In the genomic region with DNA sequence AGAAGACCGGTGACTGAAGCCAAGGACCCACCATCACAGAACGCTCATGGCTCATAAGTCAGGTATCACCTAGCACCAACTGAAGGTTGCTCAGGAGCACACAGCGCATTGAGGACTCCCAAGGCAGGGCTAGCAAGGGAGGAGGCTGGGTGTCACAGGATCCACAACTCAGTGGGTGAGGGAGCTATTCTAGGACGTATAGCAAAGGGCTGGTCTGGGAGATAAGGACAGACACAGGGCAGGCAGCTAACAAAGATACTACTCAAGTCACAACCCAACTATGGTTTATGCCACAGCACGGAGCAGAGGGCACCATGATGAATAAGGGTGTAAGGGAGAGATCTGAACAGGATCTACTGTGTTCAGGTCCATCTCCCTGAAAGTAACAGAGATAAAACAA, we compare ENCODE assay signal across 18 mouse cellular contexts. TPM values are rescaled to one million over a fixed set of nuclear protein-coding genes. Genes with fewer than 3 reads are reported as not detected.
DNase-seq lines count a peak whose midpoint lies in the region; ATAC-seq and TF ChIP-seq lines count a peak whose summit lies in the region.
"Had no signal": no experiment of that assay in that cellular context is flagged by ENCODE, and none has a peak within 500 bp of the region (broad histone marks: within the 10 kb centered on the region; RNA-seq: fewer than 3 reads in every experiment).

No protein-coding gene starts in this region.

- H3K36me3 ChIP-seq in heart, embryonic 11.5 days (ENCODE audit: control insufficient read depth, insufficient read depth, low read length): peaks cover 58% of the 10 kb centered on the region
- H3K36me3 ChIP-seq in heart, adult 2 months (ENCODE audit: control insufficient read depth, insufficient read depth, low read length): no peaks in the 10 kb centered on the region
- H3K36me3 ChIP-seq in intestine, embryonic 16.5 days (ENCODE audit: control insufficient read depth, insufficient read depth, low read length): peaks cover 30% of the 10 kb centered on the region
- H3K36me3 ChIP-seq in liver, postnatal 0 days (replicated peaks; ENCODE audit: insufficient read depth, low read length): peaks cover 79% of the 10 kb centered on the region
- H3K36me3 ChIP-seq in kidney, embryonic 14.5 days (ENCODE audit: control insufficient read depth, insufficient read depth, low read length): peaks cover 80% of the 10 kb centered on the region

- H3K27me3 ChIP-seq in heart, embryonic 11.5 days (ENCODE audit: control insufficient read depth, insufficient read depth, low read length): no peaks in the 10 kb centered on the region
- no peaks in the 10 kb centered on the region for H3K27me3 ChIP-seq in heart, adult 2 months (ENCODE audit: control insufficient read depth, insufficient read depth, low read length)
- no peaks in the 10 kb centered on the region for H3K27me3 ChIP-seq in intestine, embryonic 16.5 days (replicated peaks; ENCODE audit: control insufficient read depth, insufficient read depth, low read length)
- no peaks in the 10 kb centered on the region for H3K27me3 ChIP-seq in liver, postnatal 0 days (ENCODE audit: insufficient read depth, low read length)
- H3K27me3 ChIP-seq in kidney, embryonic 14.5 days (ENCODE audit: control insufficient read depth, insufficient read depth, low read length): no peaks in the 10 kb centered on the region
- H3K27me3 ChIP-seq: hindbrain, embryonic 13.5 days; limb, embryonic 15.5 days; neural tube, embryonic 13.5 days had no signal

- no peak overlapping the region; the same call in 1 of the 2 replicates for H3K9ac ChIP-seq in heart, embryonic 11.5 days (ENCODE audit: low read depth, low read length)
- H3K9ac ChIP-seq in heart, adult 2 months (ENCODE audit: low read depth, low read length): no peak overlapping the region
- H3K9ac ChIP-seq in intestine, embryonic 16.5 days (ENCODE audit: low read depth, low read length): no peak overlapping the region
- peak overlapping the region; percentile 55 for H3K9ac ChIP-seq in liver, postnatal 0 days (replicated peaks)
- H3K9ac ChIP-seq in kidney, embryonic 14.5 days (ENCODE audit: low read depth, low read length): no peak overlapping the region
- H3K9ac ChIP-seq: forebrain, postnatal 0 days; limb, embryonic 15.5 days; neural tube, embryonic 13.5 days had no signal

- no peak overlapping the region for H3K4me2 ChIP-seq in heart, embryonic 11.5 days
- H3K4me2 ChIP-seq in intestine, embryonic 16.5 days (ENCODE audit: low read depth, low read length): no peak overlapping the region
- H3K4me2 ChIP-seq in liver, postnatal 0 days (ENCODE audit: low read depth, low read length): peak overlapping the region; percentile 33
- no peak overlapping the region for H3K4me2 ChIP-seq in kidney, embryonic 14.5 days (replicated peaks; ENCODE audit: low read depth, low read length)
- H3K4me2 ChIP-seq: hindbrain, embryonic 13.5 days; limb, embryonic 15.5 days; neural tube, embryonic 13.5 days had no signal

- TF ChIP-seq CTCF in heart, adult 2 months (IDR thresholded peaks at IDR 0.05): no peak
- no peak for TF ChIP-seq CTCF in liver, postnatal 0 days (IDR thresholded peaks at IDR 0.05; ENCODE audit: low read depth)

- DNase-seq in heart, adult 2 months: no peak
- DNase-seq in MEL-GATA-1-ER (ENCODE audit: extremely low read depth, low read depth): peak; percentile 38
- no peak for DNase-seq in liver, postnatal 0 days
- no peak for DNase-seq in lung, postnatal 36 days
- DNase-seq: cerebellum, adult 8-10 months; embryo, embryonic 11 days; forebrain, postnatal 0 days; gastrocnemius, postnatal 25 days; kidney, adult 11 months; kidney, postnatal 14 days; thymus, postnatal 25 days had no signal

- ATAC-seq in heart, embryonic 11.5 days (replicated peaks; ENCODE audit: insufficient number of reproducible peaks, low FRiP score, low TSS enrichment): peak; percentile 82
- peak; percentile 47; the same call in 1 of the 2 replicates for ATAC-seq in intestine, embryonic 16.5 days
- ATAC-seq in liver, postnatal 0 days: peak; percentile 74
- no peak for ATAC-seq in kidney, embryonic 14.5 days (ENCODE audit: low FRiP score, low TSS enrichment)
- ATAC-seq: forebrain, postnatal 0 days had no signal

- H3K9me3 ChIP-seq in heart, embryonic 11.5 days (replicated peaks; ENCODE audit: control insufficient read depth, low read length): no peaks in the 10 kb centered on the region
- H3K9me3 ChIP-seq in intestine, embryonic 16.5 days (ENCODE audit: control insufficient read depth, low read length): no peaks in the 10 kb centered on the region
- no peaks in the 10 kb centered on the region for H3K9me3 ChIP-seq in liver, postnatal 0 days (ENCODE audit: low read length)
- no peaks in the 10 kb centered on the region for H3K9me3 ChIP-seq in kidney, embryonic 14.5 days (ENCODE audit: control insufficient read depth, low read length)
- H3K9me3 ChIP-seq: hindbrain, embryonic 13.5 days; limb, embryonic 15.5 days; neural tube, embryonic 13.5 days had no signal

- intact Hi-C loops in heart, adult 2 months (cut with DNase I): no loop called here

- no peak for TF ChIP-seq POLR2A in heart, adult 2 months (IDR thresholded peaks at IDR 0.05; ENCODE audit: insufficient read depth, low read depth, low read length)

- TF ChIP-seq EP300 in heart, adult 2 months (IDR thresholded peaks at IDR 0.05; ENCODE audit: insufficient read depth, low read depth, low read length): no peak
- TF ChIP-seq EP300 in liver, postnatal 0 days (IDR thresholded peaks at IDR 0.05; ENCODE audit: low read depth): peak; percentile 86

- H3K4me1 ChIP-seq in heart, embryonic 11.5 days (ENCODE audit: control insufficient read depth, insufficient read depth, low read length): peaks cover 4% of the 10 kb centered on the region
- H3K4me1 ChIP-seq in heart, adult 2 months (ENCODE audit: control insufficient read depth, insufficient read depth, low read length): peaks cover 4% of the 10 kb centered on the region
- H3K4me1 ChIP-seq in intestine, embryonic 16.5 days (ENCODE audit: control insufficient read depth, insufficient read depth, low read length): 0 out of 2 replicates have a peak, but pooled peaks cover 2% of the 10 kb centered on the region
- peaks cover 25% of the 10 kb centered on the region for H3K4me1 ChIP-seq in liver, postnatal 0 days (ENCODE audit: insufficient read depth)
- H3K4me1 ChIP-seq in kidney, embryonic 14.5 days (ENCODE audit: control insufficient read depth, insufficient read depth, low read length): no peaks in the 10 kb centered on the region; the same call in 1 of the 2 replicates

- H3K4me3 ChIP-seq in heart, embryonic 11.5 days (ENCODE audit: low read depth, low read length): no peak overlapping the region
- H3K4me3 ChIP-seq in heart, adult 2 months: no peak overlapping the region
- H3K4me3 ChIP-seq in intestine, embryonic 16.5 days (ENCODE audit: low read length): no peak overlapping the region
- no peak overlapping the region for H3K4me3 ChIP-seq in liver, postnatal 0 days (ENCODE audit: low read depth, low read length)
- H3K4me3 ChIP-seq in kidney, embryonic 14.5 days (ENCODE audit: low read length): no peak overlapping the region
- H3K4me3 ChIP-seq: hindbrain, embryonic 13.5 days; limb, embryonic 15.5 days; neural tube, embryonic 13.5 days had no signal

- no peaks in the 10 kb centered on the region for H3K79me2 ChIP-seq in heart, adult 2 months (replicated peaks; ENCODE audit: control insufficient read depth, insufficient read depth, low read length)

- H3K27ac ChIP-seq in heart, embryonic 11.5 days (ENCODE audit: low read depth, low read length): peak overlapping the region; percentile 79; the same call in 1 of the 2 replicates
- no peak overlapping the region for H3K27ac ChIP-seq in heart, adult 2 months
- H3K27ac ChIP-seq in intestine, embryonic 16.5 days (ENCODE audit: low read length): no peak overlapping the region
- peak overlapping the region; percentile 84 for H3K27ac ChIP-seq in liver, postnatal 0 days (ENCODE audit: low read depth)
- no peak overlapping the region for H3K27ac ChIP-seq in kidney, embryonic 14.5 days (ENCODE audit: low read depth, low read length)
- H3K27ac ChIP-seq: hindbrain, embryonic 13.5 days; limb, embryonic 15.5 days; macrophage; neural tube, embryonic 13.5 days had no signal

- WGBS in heart, embryonic 11.5 days (ENCODE audit: insufficient replicate concordance): 69% methylated on average over 5 of the region's 5 CpGs
- 89% methylated on average over 5 of the region's 5 CpGs for WGBS in heart, adult 2 months
- WGBS in intestine, embryonic 16.5 days: 89% methylated on average over 5 of the region's 5 CpGs
- whole genome bisulfite sequencing in liver, postnatal 0 days (ENCODE audit: insufficient replicate concordance): 56% methylated on average over 5 of the region's 5 CpGs
- WGBS in kidney, embryonic 14.5 days: 95% methylated on average over 5 of the region's 5 CpGs

RNA-seq across cellular contexts. Expression of gene Tedc2, which starts 5.2 kb away (rescaled TPM):
- polyA plus RNA-seq in heart, embryonic 11.5 days (2014; fragmentation: Nextera tagmentation; extraction: Ambion mirVana): 7.0 and 7.6 TPM in 2 replicates
- 1 to 10 TPM; 2.0 TPM for total RNA-seq in heart, adult 2 months (2021)
- polyA plus RNA-seq in heart, adult 2 months (2012; rRNA removed): 3.8 and 5.2 TPM in 2 replicates
- polyA plus RNA-seq in intestine, embryonic 16.5 days (2015; fragmentation: Nextera tagmentation; extraction: Ambion mirVana): 8.7 TPM in 2 replicates
- 6.7 and 7.4 TPM in 2 replicates for polyA plus RNA-seq in liver, postnatal 0 days (2015; fragmentation: Nextera tagmentation; extraction: Ambion mirVana)
- 13.4 and 14.8 TPM in 2 replicates for polyA plus RNA-seq in kidney, embryonic 14.5 days (2014; fragmentation: Nextera tagmentation; extraction: Ambion mirVana)

RNA-seq across cellular contexts. Expression of gene Ntn3, which starts 16.5 kb away (rescaled TPM):
- polyA plus RNA-seq in heart, embryonic 11.5 days (2014; fragmentation: Nextera tagmentation; extraction: Ambion mirVana): 2.0 TPM in 2 replicates
- 1 to 10 TPM in 1 of 2 experiments, under 1 TPM in 1; 0.97 to 1.0 TPM for total RNA-seq in heart, adult 2 months (2021)
- polyA plus RNA-seq in heart, adult 2 months (2012; rRNA removed): 0.64 and 1.1 TPM in 2 replicates
- 3.1 and 3.5 TPM in 2 replicates for polyA plus RNA-seq in intestine, embryonic 16.5 days (2015; fragmentation: Nextera tagmentation; extraction: Ambion mirVana)
- 0.37 and 0.45 TPM in 2 replicates for polyA plus RNA-seq in liver, postnatal 0 days (2015; fragmentation: Nextera tagmentation; extraction: Ambion mirVana)
- polyA plus RNA-seq in kidney, embryonic 14.5 days (2014; fragmentation: Nextera tagmentation; extraction: Ambion mirVana): 4.6 and 5.3 TPM in 2 replicates
- polyA plus RNA-seq: macrophage had no signal

RNA-seq across cellular contexts. Expression of gene Tbc1d24, which starts 20.5 kb away (rescaled TPM):
- polyA plus RNA-seq in heart, embryonic 11.5 days (2014; fragmentation: Nextera tagmentation; extraction: Ambion mirVana): 4.0 and 5.2 TPM in 2 replicates
- 10 to 100 TPM; 10.3 to 11.0 TPM for total RNA-seq in heart, adult 2 months (2021)
- polyA plus RNA-seq in heart, adult 2 months (2012; rRNA removed): 11.3 and 29.1 TPM in 2 replicates
- polyA plus RNA-seq in intestine, embryonic 16.5 days (2015; fragmentation: Nextera tagmentation; extraction: Ambion mirVana): 5.5 and 6.1 TPM in 2 replicates
- 2.0 and 4.2 TPM in 2 replicates for polyA plus RNA-seq in liver, postnatal 0 days (2015; fragmentation: Nextera tagmentation; extraction: Ambion mirVana)
- polyA plus RNA-seq in kidney, embryonic 14.5 days (2014; fragmentation: Nextera tagmentation; extraction: Ambion mirVana): 5.0 and 8.2 TPM in 2 replicates

RNA-seq across cellular contexts. Expression of gene Ccnf, which starts 25.4 kb away (rescaled TPM):
- 47.4 and 55.2 TPM in 2 replicates for polyA plus RNA-seq in heart, embryonic 11.5 days (2014; fragmentation: Nextera tagmentation; extraction: Ambion mirVana)
- total RNA-seq in heart, adult 2 months (2021): under 1 TPM; 0.57 to 0.59 TPM
- 0.44 and 0.49 TPM in 2 replicates for polyA plus RNA-seq in heart, adult 2 months (2012; rRNA removed)
- 45.6 and 49.9 TPM in 2 replicates for polyA plus RNA-seq in intestine, embryonic 16.5 days (2015; fragmentation: Nextera tagmentation; extraction: Ambion mirVana)
- polyA plus RNA-seq in liver, postnatal 0 days (2015; fragmentation: Nextera tagmentation; extraction: Ambion mirVana): 26.2 and 29.6 TPM in 2 replicates
- polyA plus RNA-seq in kidney, embryonic 14.5 days (2014; fragmentation: Nextera tagmentation; extraction: Ambion mirVana): 43.9 and 66.6 TPM in 2 replicates

RNA-seq across cellular contexts. Expression of gene Atp6v0c, which starts 56.3 kb away (rescaled TPM):
- polyA plus RNA-seq in heart, embryonic 11.5 days (2014; fragmentation: Nextera tagmentation; extraction: Ambion mirVana): 552 and 561 TPM in 2 replicates
- total RNA-seq in heart, adult 2 months (2021): 100 to 1,000 TPM; 219 to 255 TPM
- polyA plus RNA-seq in heart, adult 2 months (2012; rRNA removed): 732 and 788 TPM in 2 replicates
- polyA plus RNA-seq in intestine, embryonic 16.5 days (2015; fragmentation: Nextera tagmentation; extraction: Ambion mirVana): 783 and 890 TPM in 2 replicates
- polyA plus RNA-seq in liver, postnatal 0 days (2015; fragmentation: Nextera tagmentation; extraction: Ambion mirVana): 422 and 445 TPM in 2 replicates
- polyA plus RNA-seq in kidney, embryonic 14.5 days (2014; fragmentation: Nextera tagmentation; extraction: Ambion mirVana): 528 and 578 TPM in 2 replicates

Comparison
In these comparisons a context has a peak if more than half of its experiments do, and no peak if none do; other contexts are left out.
1. H3K27ac ChIP-seq: peak in heart, embryonic 11.5 days (single experiment) and liver, postnatal 0 days (single experiment); none in heart, adult 2 months (single experiment), intestine, embryonic 16.5 days (single experiment) and kidney, embryonic 14.5 days (single experiment).